Mouse (Mus musculus) spleen, adult 2 months (tissue): ENCODE data around the gene Ccr10. TPM values are rescaled to one million over a fixed set of nuclear protein-coding genes. Genes with fewer than 3 reads are reported as not detected.

Experiments
- DNase-seq, 2 experiments: peaks; one replicate each; pipeline versions ENCODE4 v3.0.0 to v3.0.0-alpha.2; 2012 to 2021; ENCODE audit warnings: low spot score in 2 of 2, low read depth in 1 of 2
- H3K27ac ChIP-seq: fragments of 200-500 bp; 2 replicates; pipeline ENCODE4 v1.5.1; 2012; ENCODE audit warnings: low read length, inconsistent platforms; ENCODE audit not compliant: insufficient read depth
- H3K27me3 ChIP-seq: fragments of 200-500 bp; 2 replicates; pipeline ENCODE4 v1.6.1; 2012; ENCODE audit warnings: mild to moderate bottlenecking, moderate library complexity, low read length, inconsistent platforms; ENCODE audit not compliant: control insufficient read depth, insufficient read depth
- H3K36me3 ChIP-seq: fragments of 200-500 bp; 2 replicates; pipeline ENCODE4 v1.6.1; 2012; ENCODE audit warnings: mild to moderate bottlenecking, low read length, inconsistent platforms; ENCODE audit not compliant: control insufficient read depth, insufficient read depth
- H3K4me1 ChIP-seq: fragments of 200-500 bp; 2 replicates; pipeline ENCODE4 v1.6.1; 2011; ENCODE audit warnings: inconsistent platforms; ENCODE audit not compliant: control insufficient read depth, insufficient read depth, insufficient read length
- H3K4me3 ChIP-seq: fragments of 200-500 bp; 2 replicates; pipeline ENCODE4 v1.5.1; 2011; ENCODE audit warnings: mild to moderate bottlenecking, inconsistent platforms; ENCODE audit not compliant: insufficient read depth, insufficient read length; ENCODE audit errors: extremely low read depth
- CTCF ChIP-seq: fragments of 200-500 bp; IDR thresholded peaks from 2 replicates; pipeline ENCODE4 v1.5.1; 2011; ENCODE audit warnings: mild to moderate bottlenecking, inconsistent platforms; ENCODE audit not compliant: insufficient read depth, insufficient read length, insufficient replicate concordance; ENCODE audit errors: extremely low read depth
- POLR2A ChIP-seq: fragments of 200-500 bp; IDR thresholded peaks from 2 replicates; pipeline ENCODE4 v1.6.1; 2011; ENCODE audit warnings: low read depth, low read length, inconsistent platforms
- WGBS: fragments of 180-500 bp; shearing (Covaris S2); methylation state at CpG from one replicate; pipeline ENCODE4 v1.1.7; 2018; 5-methylcytosine and 5-hydroxymethylcytosine counted together
- polyA plus RNA-seq: library from polyadenylated mRNA; depleted of rRNA; stranded (reverse); fragments of >200 nt; gene quantifications from 2 replicates; pipeline ENCODE4 v1.2.3, GENCODE M21; 2012

The Ccr10 gene
- polyA plus RNA-seq, 1 experiment: 1.6 TPM

DNA sequence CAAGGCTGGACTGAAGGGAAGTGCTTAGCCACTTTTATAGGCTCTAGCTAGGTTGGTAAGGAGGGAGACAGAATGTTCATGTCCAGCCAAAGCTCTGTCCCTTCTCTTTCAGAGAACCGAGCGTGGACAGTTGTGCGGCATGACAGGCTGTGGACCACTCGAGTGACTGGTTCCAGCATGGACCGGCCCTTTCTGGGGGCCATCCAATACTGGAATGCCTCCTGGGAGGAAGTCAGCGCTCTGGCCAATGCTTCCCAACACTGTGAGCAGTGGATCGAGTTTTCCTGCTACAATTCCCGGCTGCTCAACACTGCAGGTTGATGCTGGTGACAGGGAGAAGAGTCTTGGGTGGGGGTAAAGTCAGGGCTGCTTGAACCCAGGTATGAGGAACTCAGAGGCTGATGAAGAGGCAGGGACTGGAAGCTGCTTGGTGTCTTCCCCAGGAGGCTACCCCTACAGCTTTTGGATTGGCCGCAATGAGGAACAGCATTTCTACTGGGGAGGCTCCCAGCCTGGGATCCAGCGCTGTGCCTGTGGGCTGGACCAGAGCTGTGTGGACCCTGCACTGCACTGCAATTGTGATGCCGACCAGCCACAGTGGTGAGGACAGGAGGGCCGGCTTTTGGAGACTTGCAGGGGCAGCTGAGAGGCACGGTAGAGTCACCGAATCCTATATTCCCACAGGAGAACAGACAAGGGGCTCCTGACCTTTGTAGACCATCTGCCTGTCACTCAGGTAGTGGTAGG lies 7.7 kb upstream of the Ccr10 start:
- Histone ChIP-seq H3K27ac (no peak overlapping the region), H3K36me3 (no peaks in the 10 kb centered on the region), H3K4me1 (no peaks in the 10 kb centered on the region), H3K27me3 (no peaks in the 10 kb centered on the region), H3K4me3 (no peak overlapping the region)
- no peak for TF ChIP-seq CTCF
- no peak for TF ChIP-seq POLR2A
- 80% methylated on average over 14 of the region's 14 CpGs for WGBS
- DNase-seq: no peak

DNA sequence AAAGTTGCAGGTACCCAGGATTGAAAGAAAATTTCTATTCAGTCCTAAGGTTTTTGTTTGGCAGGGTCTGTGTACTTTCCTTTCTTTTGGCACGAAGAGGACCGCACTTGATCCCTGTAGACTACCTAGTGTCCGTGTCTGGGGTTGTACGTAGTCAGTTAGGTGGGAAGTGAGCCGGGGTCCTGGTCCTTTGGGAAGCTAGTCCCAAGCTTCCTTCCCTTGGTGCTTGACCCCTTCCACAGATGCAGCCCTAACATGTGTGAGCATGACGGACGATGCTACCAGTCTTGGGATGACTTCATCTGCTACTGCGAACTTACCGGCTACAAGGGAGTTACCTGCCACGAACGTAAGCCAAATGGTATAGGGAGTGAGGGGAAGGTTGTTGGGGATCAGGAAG lies 6.7 kb upstream of the Ccr10 start:
- WGBS: 93% methylated on average over 11 of the region's 11 CpGs

DNA sequence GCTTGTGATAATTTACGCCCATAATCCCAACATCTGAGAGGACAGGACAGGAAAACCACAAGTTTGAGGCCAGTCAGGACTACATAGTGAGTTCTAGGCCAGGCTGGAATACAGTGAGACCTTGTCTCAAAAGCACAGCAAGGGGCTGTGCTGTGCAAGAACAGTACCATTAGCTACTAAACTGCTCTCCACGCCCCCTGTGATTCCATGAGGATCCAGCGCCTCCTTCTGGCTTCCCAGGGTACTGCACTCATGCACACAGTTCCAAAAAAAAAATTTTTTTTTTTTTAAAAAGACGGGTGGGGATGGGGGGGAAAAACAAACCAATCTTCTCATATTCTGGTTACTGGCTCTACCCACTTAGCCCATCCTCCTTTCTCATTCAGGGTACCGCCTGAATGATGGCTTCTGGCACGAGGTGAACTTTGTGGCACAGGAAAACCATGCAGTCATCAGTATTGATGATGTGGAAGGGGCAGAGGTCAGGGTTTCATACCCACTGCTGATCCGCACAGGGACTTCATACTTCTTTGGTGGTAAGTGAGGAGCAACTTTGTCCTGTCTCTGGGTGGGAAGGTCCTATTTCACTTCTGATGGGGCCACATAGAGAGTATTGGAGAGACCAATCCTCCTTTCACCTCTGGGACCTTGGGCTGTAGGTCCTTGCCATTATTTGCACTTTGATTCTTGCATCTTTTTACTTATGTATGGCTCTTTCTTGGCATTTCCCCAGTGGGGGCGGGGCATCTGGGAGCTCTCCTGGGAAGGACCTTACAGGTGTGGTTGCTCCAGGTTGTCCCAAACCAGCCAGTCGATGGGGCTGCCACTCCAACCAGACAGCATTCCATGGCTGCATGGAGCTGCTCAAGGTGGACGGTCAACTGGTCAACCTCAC lies 5.8 kb upstream of the Ccr10 start:
- WGBS: 49% methylated on average over 10 of the region's 10 CpGs
- Histone ChIP-seq H3K4me1 (peaks cover 4% of the 10 kb centered on the region; the same call in 1 of the 2 replicates), H3K27ac (no peak overlapping the region), H3K27me3 (peaks cover 5% of the 10 kb centered on the region; the same call in 1 of the 2 replicates), H3K4me3 (no peak overlapping the region), H3K36me3 (no peaks in the 10 kb centered on the region)
- peak in 1 of 2 experiments; percentile 28 for DNase-seq
- no peak for TF ChIP-seq POLR2A
- TF ChIP-seq CTCF: peak; percentile 27; the same call in 1 of the 2 replicates

More for the DNA sequence above, 6.7 kb upstream of the Ccr10 start:
- no peaks in the 10 kb centered on the region for H3K27me3 ChIP-seq
- no peaks in the 10 kb centered on the region for H3K4me1 ChIP-seq
- no peak for TF ChIP-seq POLR2A
- no peak for TF ChIP-seq CTCF
- no peak overlapping the region for H3K27ac ChIP-seq
- no peak overlapping the region for H3K4me3 ChIP-seq
- DNase-seq: no peak
- H3K36me3 ChIP-seq: no peaks in the 10 kb centered on the region

DNA sequence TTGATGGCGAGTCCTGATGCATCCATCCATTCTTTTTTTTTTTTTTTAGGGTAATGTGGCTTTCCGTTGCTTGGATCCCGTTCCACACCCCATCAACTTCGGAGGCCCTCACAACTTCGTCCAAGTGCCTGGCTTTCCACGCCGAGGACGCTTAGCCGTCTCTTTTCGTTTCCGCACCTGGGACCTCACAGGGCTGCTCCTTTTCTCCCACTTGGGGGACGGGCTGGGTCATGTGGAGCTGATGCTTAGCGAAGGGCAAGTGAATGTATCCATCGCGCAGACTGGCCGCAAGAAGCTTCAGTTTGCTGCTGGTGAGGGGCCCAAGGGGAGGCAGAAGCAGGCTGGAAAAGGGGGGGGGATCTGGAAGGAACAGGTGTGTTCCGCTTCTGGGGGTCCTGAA lies 5.0 kb upstream of the Ccr10 start:
- H3K4me3 ChIP-seq: no peak overlapping the region
- H3K36me3 ChIP-seq: no peaks in the 10 kb centered on the region
- 86% methylated on average over 17 of the region's 17 CpGs for WGBS
- H3K27ac ChIP-seq: no peak overlapping the region
- no peak for DNase-seq
- peaks cover 7% of the 10 kb centered on the region; the same call in 1 of the 2 replicates for H3K27me3 ChIP-seq
- no peak for TF ChIP-seq CTCF
- TF ChIP-seq POLR2A: no peak
- H3K4me1 ChIP-seq: peaks cover 11% of the 10 kb centered on the region; the same call in 1 of the 2 replicates

DNA sequence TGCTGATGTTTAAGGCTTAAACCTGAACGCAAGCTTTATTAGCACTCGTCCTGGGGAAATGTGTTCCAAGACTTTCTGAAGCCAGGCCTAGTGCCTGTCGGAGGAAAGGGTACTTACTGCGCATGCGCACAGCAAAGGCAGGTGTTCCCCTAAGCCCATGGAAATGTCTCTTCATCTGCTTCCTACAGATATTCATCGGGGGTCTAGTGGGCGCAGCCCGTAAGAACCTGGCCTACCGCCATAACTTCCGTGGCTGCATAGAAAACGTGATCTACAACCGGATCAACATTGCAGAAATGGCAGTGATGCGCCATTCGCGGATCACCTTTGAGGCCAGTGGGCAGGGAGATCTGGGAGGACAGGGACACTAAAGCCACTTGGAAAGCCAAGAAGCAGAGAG lies 4.1 kb upstream of the Ccr10 start:
- no peak overlapping the region for H3K4me3 ChIP-seq
- H3K27ac ChIP-seq: no peak overlapping the region
- WGBS: 86% methylated on average over 15 of the region's 15 CpGs
- H3K4me1 ChIP-seq: peaks cover 17% of the 10 kb centered on the region; the same call in 1 of the 2 replicates
- H3K36me3 ChIP-seq: no peaks in the 10 kb centered on the region
- no peak for DNase-seq
- peaks cover 7% of the 10 kb centered on the region; the same call in 1 of the 2 replicates for H3K27me3 ChIP-seq
- TF ChIP-seq POLR2A (no peak), CTCF (no peak)

DNA sequence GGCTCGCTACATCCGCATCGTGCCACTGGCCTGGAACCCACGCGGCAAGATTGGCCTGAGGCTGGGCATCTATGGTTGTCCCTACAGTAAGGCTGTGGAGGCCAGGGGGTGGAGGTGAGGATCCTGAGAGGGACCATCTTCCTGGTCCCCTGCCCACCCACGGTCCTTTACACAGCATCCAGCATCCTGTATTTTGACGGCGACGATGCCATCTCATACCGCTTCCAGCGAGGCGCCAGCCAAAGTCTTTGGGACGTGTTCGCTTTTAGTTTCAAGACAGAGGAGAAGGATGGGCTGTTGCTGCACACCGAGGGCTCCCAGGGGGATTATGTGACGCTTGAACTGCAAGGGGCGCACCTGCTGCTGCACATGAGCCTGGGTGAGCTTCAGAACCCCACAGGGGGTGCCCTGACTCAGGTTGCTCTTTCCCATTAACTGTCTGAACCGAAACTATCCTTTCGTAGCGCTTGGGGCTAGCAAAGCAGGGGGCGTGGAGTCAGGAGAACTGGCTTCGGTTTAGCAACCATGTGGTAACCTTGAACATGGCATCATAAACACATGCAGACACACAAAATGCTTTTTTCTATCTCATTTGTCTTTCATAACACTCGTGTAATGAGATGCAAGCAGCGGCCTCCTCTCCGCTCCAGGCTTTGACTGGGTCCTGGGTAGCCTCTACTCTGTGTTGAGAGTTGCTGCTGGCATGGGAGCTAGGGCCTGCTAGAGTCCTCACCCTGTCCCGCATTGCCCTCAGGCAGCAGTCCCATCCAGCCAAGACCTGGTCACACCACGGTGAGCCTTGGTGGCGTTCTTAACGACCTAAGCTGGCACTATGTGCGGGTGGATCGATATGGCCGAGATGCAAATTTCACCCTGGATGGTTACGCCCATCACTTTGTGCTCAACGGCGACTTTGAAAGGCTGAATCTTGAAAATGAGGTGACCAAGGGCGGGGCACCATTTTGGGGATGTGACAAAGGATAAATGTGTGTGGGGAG lies 3.1 kb upstream of the Ccr10 start:
- Histone ChIP-seq H3K4me1 (peaks cover 23% of the 10 kb centered on the region), H3K36me3 (no peaks in the 10 kb centered on the region), H3K27me3 (peaks cover 7% of the 10 kb centered on the region; the same call in 1 of the 2 replicates), H3K27ac (no peak overlapping the region), H3K4me3 (no peak overlapping the region)
- no peak for DNase-seq
- 67% methylated on average over 36 of the region's 36 CpGs for WGBS
- TF ChIP-seq CTCF (no peak), POLR2A (no peak)
